Mouse (Mus musculus) hindbrain, postnatal 0 days (tissue): Measurements from ENCODE around the gene Timp3. TPM values are rescaled to one million over a fixed set of nuclear protein-coding genes. Genes with fewer than 3 reads are reported as not detected.

Experiments used
- ATAC-seq: fragments of 200-750 bp; cut with Nextera tagmentation; 2 replicates; pipeline ENCODE4 v1.8.0; 2017; ENCODE audit warnings: mild to moderate bottlenecking, moderate TSS enrichment, moderate library complexity
- DNase-seq: peaks from one replicate; pipeline ENCODE4 v3.0.0-alpha.2; 2015; ENCODE audit warnings: low spot score
- H3K27ac ChIP-seq: fragments of 300-500 bp; sonication (generic); 2 replicates; pipeline ENCODE4 v1.5.1; 2014; ENCODE audit warnings: mild to moderate bottlenecking
- H3K27me3 ChIP-seq: fragments of 300-500 bp; sonication (generic); 2 replicates; pipeline ENCODE4 v1.6.1; 2014; ENCODE audit warnings: low read length, mixed read lengths; ENCODE audit not compliant: insufficient read depth
- H3K36me3 ChIP-seq: fragments of 300-500 bp; sonication (generic); 2 replicates; pipeline ENCODE4 v1.6.1; 2014; ENCODE audit warnings: low read length, mixed read lengths; ENCODE audit not compliant: insufficient read depth
- H3K4me1 ChIP-seq: fragments of 300-500 bp; sonication (generic); 2 replicates; pipeline ENCODE4 v1.6.1; 2014; ENCODE audit warnings: antibody characterized with exemption, low read length, mixed read lengths; ENCODE audit not compliant: insufficient read depth
- H3K4me2 ChIP-seq: fragments of 300-500 bp; sonication (generic); 2 replicates; pipeline ENCODE4 v1.6.1; 2014; ENCODE audit warnings: low read depth, mild to moderate bottlenecking, low read length, moderate library complexity, mixed read lengths
- H3K4me3 ChIP-seq: fragments of 300-500 bp; sonication (generic); 2 replicates; pipeline ENCODE4 v1.5.1; 2014; ENCODE audit warnings: low read length
- H3K9ac ChIP-seq: fragments of 300-500 bp; sonication (generic); replicated peaks from 2 replicates; pipeline ENCODE4 v1.6.1; 2014; ENCODE audit warnings: mild to moderate bottlenecking, low read length, moderate library complexity, mixed read lengths
- H3K9me3 ChIP-seq: fragments of 300-500 bp; sonication (generic); 2 replicates; pipeline ENCODE4 v1.6.1; 2016; ENCODE audit warnings: low read length, mixed read lengths
- CTCF ChIP-seq: IDR thresholded peaks from 2 replicates; pipeline ENCODE4 v1.5.1; 2016; ENCODE audit warnings: antibody characterized with exemption, control low read depth, low read depth
- WGBS: fragments of 180-500 bp; shearing (Covaris S2); extraction: QIAGEN DNeasy Blood & Tissue Kit; methylation state at CpG from one replicate; pipeline ENCODE4 v1.1.7; 2014; 5-methylcytosine and 5-hydroxymethylcytosine counted together
- polyA plus RNA-seq: library from polyadenylated mRNA; unstranded; fragments of >200 nt; fragmentation: Nextera tagmentation; extraction: Ambion mirVana; gene quantifications from 2 replicates; pipeline ENCODE4 v1.2.1, GENCODE M21; 2015
- total RNA-seq: library from RNA; depleted of rRNA; stranded (reverse); fragments of >200 nt; gene quantifications from 2 replicates; pipeline ENCODE4 v1.2.3, GENCODE M21; 2014; rRNA removed

The Timp3 gene
- total and polyA plus RNA-seq, 2 experiments from 2014 or later, result 60.0 to 162 TPM

- Histone ChIP-seq H3K9ac (no peak overlapping the region), H3K4me3 (no peak overlapping the region), H3K4me1 (0 out of 2 replicates have a peak, but pooled peaks cover 11% of the 10 kb centered on the region), H3K27me3 (no peaks in the 10 kb centered on the region), H3K4me2 (no peak overlapping the region), H3K36me3 (no peaks in the 10 kb centered on the region), H3K9me3 (no peaks in the 10 kb centered on the region), H3K27ac (no peak overlapping the region)
- ATAC-seq, result no peak
- no peak for TF ChIP-seq CTCF
- WGBS, result 56% methylated on average over 6 of the region's 6 CpGs
- peak; percentile 19 for DNase-seq
Measured at GRCm38 (mm10) chr10:86388803-86389202, 88.6 kb downstream of the Timp3 start.

GRCm38 (mm10) chr10:86389357-86389756 lies 89.2 kb downstream of the Timp3 start:
- no peak overlapping the region for H3K27ac ChIP-seq
- no peak for TF ChIP-seq CTCF
- ATAC-seq (no peak), DNase-seq (no peak)
- H3K4me3 ChIP-seq, result no peak overlapping the region
- no peaks in the 10 kb centered on the region for H3K36me3 ChIP-seq
- WGBS, result 88% methylated on average over 3 of the region's 3 CpGs
- H3K4me2 ChIP-seq, result no peak overlapping the region
- 0 out of 2 replicates have a peak, but pooled peaks cover 11% of the 10 kb centered on the region for H3K4me1 ChIP-seq
- no peaks in the 10 kb centered on the region for H3K9me3 ChIP-seq
- H3K27me3 ChIP-seq, result no peaks in the 10 kb centered on the region
- H3K9ac ChIP-seq, result no peak overlapping the region

- Histone ChIP-seq H3K9me3 (no peaks in the 10 kb centered on the region), H3K9ac (no peak overlapping the region), H3K27ac (no peak overlapping the region), H3K4me2 (no peak overlapping the region), H3K36me3 (no peaks in the 10 kb centered on the region), H3K4me1 (0 out of 2 replicates have a peak, but pooled peaks cover 11% of the 10 kb centered on the region), H3K4me3 (no peak overlapping the region), H3K27me3 (no peaks in the 10 kb centered on the region)
- DNase-seq (peak; percentile 37), ATAC-seq (peak; percentile 47; the same call in 1 of the 2 replicates)
- 37% methylated on average over 2 of the region's 2 CpGs for WGBS
- TF ChIP-seq CTCF, result no peak
Measured at GRCm38 (mm10) chr10:86389913-86390312, 89.7 kb downstream of the Timp3 start.

GRCm38 (mm10) chr10:86392399-86392798 lies 92.2 kb downstream of the Timp3 start:
- Histone ChIP-seq H3K4me1 (0 out of 2 replicates have a peak, but pooled peaks cover 11% of the 10 kb centered on the region), H3K4me2 (no peak overlapping the region), H3K4me3 (no peak overlapping the region), H3K9me3 (no peaks in the 10 kb centered on the region), H3K9ac (no peak overlapping the region), H3K27me3 (no peaks in the 10 kb centered on the region), H3K36me3 (no peaks in the 10 kb centered on the region), H3K27ac (no peak overlapping the region)
- no peak for TF ChIP-seq CTCF
- 89% methylated on average over 3 of the region's 3 CpGs for WGBS
- DNase-seq, result no peak
- no peak for ATAC-seq

- no peak for DNase-seq
- 86% methylated on average over 4 of the region's 4 CpGs for WGBS
- Histone ChIP-seq H3K4me3 (no peak overlapping the region), H3K4me1 (no peaks in the 10 kb centered on the region), H3K36me3 (no peaks in the 10 kb centered on the region), H3K9ac (no peak overlapping the region), H3K4me2 (no peak overlapping the region), H3K27me3 (no peaks in the 10 kb centered on the region), H3K9me3 (no peaks in the 10 kb centered on the region), H3K27ac (no peak overlapping the region)
- ATAC-seq, result no peak
- TF ChIP-seq CTCF, result no peak
Measured at GRCm38 (mm10) chr10:86397577-86398346, 97.6 kb downstream of the Timp3 start.

- 57% methylated on average over 2 of the region's 2 CpGs for WGBS
- Histone ChIP-seq H3K9me3 (no peaks in the 10 kb centered on the region), H3K4me3 (no peak overlapping the region), H3K9ac (no peak overlapping the region), H3K4me2 (no peak overlapping the region), H3K36me3 (no peaks in the 10 kb centered on the region), H3K27me3 (no peaks in the 10 kb centered on the region), H3K27ac (no peak overlapping the region), H3K4me1 (no peaks in the 10 kb centered on the region)
- no peak for ATAC-seq
- no peak for TF ChIP-seq CTCF
- no peak for DNase-seq
Measured at GRCm38 (mm10) chr10:86398347-86398720, 98.2 kb downstream of the Timp3 start.

Other genes with a start within 250 kb of the Timp3 start
- gene Syn3, start 198.5 kb downstream of the Timp3 start, total RNA-seq, result 64.7 and 67.4 TPM in 2 replicates
- 15.1 and 18.3 TPM in 2 replicates for gene Syn3, start 198.5 kb downstream of the Timp3 start, polyA plus RNA-seq